Mouse (Mus musculus) splenic B cell, adult 2 months (primary cell): ENCODE measurements around the gene Itk.

Experiments used
- DNase-seq: peaks from one replicate; pipeline ENCODE4 v3.0.0-alpha.2; 2011; ENCODE audit warnings: low read depth, low spot score
- H3K27me3 ChIP-seq: 2 replicates; pipeline ENCODE4 v1.6.1; 2012; ENCODE audit warnings: mild to moderate bottlenecking, low read length, moderate library complexity, mixed read lengths; ENCODE audit not compliant: control insufficient read depth, poor library complexity, insufficient read depth, severe bottlenecking
- H3K36me3 ChIP-seq: 2 replicates; pipeline ENCODE4 v1.6.1; 2012; ENCODE audit warnings: mild to moderate bottlenecking, low read length, moderate library complexity, mixed read lengths; ENCODE audit not compliant: control insufficient read depth, poor library complexity, insufficient read depth, severe bottlenecking

Gene Itk

GRCm38 (mm10) chr11:46294390-46294789 is 94.9 kb downstream of the Itk start:
- H3K36me3 ChIP-seq = peaks cover 7% of the 10 kb centered on the region

GRCm38 (mm10) chr11:46293491-46293890 is 95.8 kb downstream of the Itk start:
- DNase-seq = no peak
- Histone ChIP-seq H3K36me3 (peaks cover 13% of the 10 kb centered on the region), H3K27me3 (no peaks in the 10 kb centered on the region)

More at GRCm38 (mm10) chr11:46294390-46294789, 94.9 kb downstream of the Itk start:
- no peaks in the 10 kb centered on the region for H3K27me3 ChIP-seq
- no peak for DNase-seq

- peaks cover 19% of the 10 kb centered on the region for H3K36me3 ChIP-seq
- DNase-seq = no peak
- H3K27me3 ChIP-seq = no peaks in the 10 kb centered on the region
Observed at GRCm38 (mm10) chr11:46290988-46291405, 98.3 kb downstream of the Itk start.

GRCm38 (mm10) chr11:46289561-46289960 is 99.8 kb downstream of the Itk start:
- DNase-seq = no peak
- no peaks in the 10 kb centered on the region for H3K27me3 ChIP-seq
- peaks cover 25% of the 10 kb centered on the region for H3K36me3 ChIP-seq

- DNase-seq = no peak
- Histone ChIP-seq H3K27me3 (no peaks in the 10 kb centered on the region), H3K36me3 (peaks cover 28% of the 10 kb centered on the region)
Observed at GRCm38 (mm10) chr11:46289022-46289421, 100.3 kb downstream of the Itk start.

GRCm38 (mm10) chr11:46288091-46288490 is 101.2 kb downstream of the Itk start:
- Histone ChIP-seq H3K27me3 (no peaks in the 10 kb centered on the region), H3K36me3 (peaks cover 32% of the 10 kb centered on the region)
- DNase-seq = no peak

- Histone ChIP-seq H3K36me3 (peaks cover 39% of the 10 kb centered on the region), H3K27me3 (no peaks in the 10 kb centered on the region)
- peak; percentile 90 for DNase-seq
Observed at GRCm38 (mm10) chr11:46286803-46287202, 102.5 kb downstream of the Itk start.

- peaks cover 35% of the 10 kb centered on the region for H3K36me3 ChIP-seq
- no peak for DNase-seq
- H3K27me3 ChIP-seq = no peaks in the 10 kb centered on the region
Observed at GRCm38 (mm10) chr11:46283800-46284199, 105.5 kb downstream of the Itk start.

GRCm38 (mm10) chr11:46282612-46283011 is 106.7 kb downstream of the Itk start:
- DNase-seq = no peak
- H3K36me3 ChIP-seq = peaks cover 32% of the 10 kb centered on the region
- no peaks in the 10 kb centered on the region for H3K27me3 ChIP-seq

GRCm38 (mm10) chr11:46278709-46279108 is 110.6 kb downstream of the Itk start:
- H3K27me3 ChIP-seq = no peaks in the 10 kb centered on the region
- peaks cover 33% of the 10 kb centered on the region for H3K36me3 ChIP-seq
- DNase-seq = no peak

GRCm38 (mm10) chr11:46278140-46278539 is 111.2 kb downstream of the Itk start:
- Histone ChIP-seq H3K27me3 (no peaks in the 10 kb centered on the region), H3K36me3 (peaks cover 34% of the 10 kb centered on the region)
- DNase-seq = no peak

GRCm38 (mm10) chr11:46276778-46277177 is 112.5 kb downstream of the Itk start:
- no peaks in the 10 kb centered on the region for H3K27me3 ChIP-seq
- DNase-seq = peak; percentile 74
- H3K36me3 ChIP-seq = peaks cover 33% of the 10 kb centered on the region

- H3K36me3 ChIP-seq = peaks cover 34% of the 10 kb centered on the region
- no peaks in the 10 kb centered on the region for H3K27me3 ChIP-seq
- DNase-seq = no peak
Observed at GRCm38 (mm10) chr11:46276168-46276567, 113.1 kb downstream of the Itk start.

- DNase-seq = peak; percentile 93
- no peaks in the 10 kb centered on the region for H3K27me3 ChIP-seq
- H3K36me3 ChIP-seq = peaks cover 34% of the 10 kb centered on the region
Observed at GRCm38 (mm10) chr11:46275302-46275701, 114.0 kb downstream of the Itk start.
